Mouse (Mus musculus): ENCODE measurements around the gene Disp1. TPM values are rescaled to one million over a fixed set of nuclear protein-coding genes. Genes with fewer than 3 reads are reported as not detected.
A peak's percentile ranks its signal among the peaks of the same experiment; 100 is the strongest.

Gene Disp1
- total RNA-seq (2021), result 10 to 100 TPM; 11.5 to 12.7 TPM
- long read RNA-seq, experiment 1, full-length matches to known transcripts, result 4 of 8 reads
- long read RNA-seq, experiment 1, partial matches to known transcripts, result 4 of 8 reads
- long read RNA-seq, experiment 1, other reads (novel, unspliced or antisense), result 0 of 8 reads
- long read RNA-seq, experiment 2, full-length matches to known transcripts, result 1 of 15 reads
- long read RNA-seq, experiment 2, partial matches to known transcripts, result 13 of 15 reads
- long read RNA-seq, experiment 2, other reads (novel, unspliced or antisense), result 1 of 15 reads

GRCm38 (mm10) chr1:183220796-183221718 lies at the start of gene Disp1:
TSS of gene Disp1 (minus strand) at chr1:183221522.
- DNase-seq (ENCODE audit: low spot score in 2 of 2), result peak; percentile 74 to 79

GRCm38 (mm10) chr1:183267666-183268065 lies 46.3 kb upstream of the Disp1 start:
- no peak for DNase-seq (ENCODE audit: low spot score in 2 of 2)

- DNase-seq (ENCODE audit: low spot score in 2 of 2), result no peak
These were observed 44.7 kb upstream of the Disp1 start for GRCm38 (mm10) chr1:183265921-183266467.

GRCm38 (mm10) chr1:183264145-183265008 lies 43.1 kb upstream of the Disp1 start:
- no peak for DNase-seq (ENCODE audit: low spot score in 2 of 2)

GRCm38 (mm10) chr1:183252574-183252973 lies 31.3 kb upstream of the Disp1 start:
- no peak for DNase-seq (ENCODE audit: low spot score in 2 of 2)

GRCm38 (mm10) chr1:183251818-183252217 lies 30.5 kb upstream of the Disp1 start:
- no peak for DNase-seq (ENCODE audit: low spot score in 2 of 2)

GRCm38 (mm10) chr1:183250612-183251011 lies 29.3 kb upstream of the Disp1 start:
- no peak for DNase-seq (ENCODE audit: low spot score in 2 of 2)

GRCm38 (mm10) chr1:183248144-183248543 lies 26.8 kb upstream of the Disp1 start:
- DNase-seq (ENCODE audit: low spot score in 2 of 2), result no peak

- DNase-seq (ENCODE audit: low spot score in 2 of 2), result no peak
These were observed 22.0 kb upstream of the Disp1 start for GRCm38 (mm10) chr1:183243293-183243692.

- no peak for DNase-seq (ENCODE audit: low spot score in 2 of 2)
These were observed 16.6 kb upstream of the Disp1 start for GRCm38 (mm10) chr1:183237901-183238300.

GRCm38 (mm10) chr1:183236460-183236859 lies 15.1 kb upstream of the Disp1 start:
- no peak for DNase-seq (ENCODE audit: low spot score in 2 of 2)

- no peak for DNase-seq (ENCODE audit: low spot score in 2 of 2)
These were observed 12.4 kb upstream of the Disp1 start for GRCm38 (mm10) chr1:183233679-183234174.

- DNase-seq (ENCODE audit: low spot score in 2 of 2), result no peak
These were observed 11.8 kb upstream of the Disp1 start for GRCm38 (mm10) chr1:183232985-183233678.

- no peak for DNase-seq (ENCODE audit: low spot score in 2 of 2)
These were observed 6.1 kb upstream of the Disp1 start for GRCm38 (mm10) chr1:183227469-183227868.

GRCm38 (mm10) chr1:183219021-183219420 lies 2.3 kb downstream of the Disp1 start:
- DNase-seq (ENCODE audit: low spot score in 2 of 2), result peak in 1 of 2 experiments; percentile 27

- no peak for DNase-seq (ENCODE audit: low spot score in 2 of 2)
These were observed 4.6 kb downstream of the Disp1 start for GRCm38 (mm10) chr1:183216691-183217090.

- DNase-seq (ENCODE audit: low spot score in 2 of 2), result no peak
These were observed 5.6 kb downstream of the Disp1 start for GRCm38 (mm10) chr1:183215706-183216105.

GRCm38 (mm10) chr1:183213850-183214249 lies 7.5 kb downstream of the Disp1 start:
- no peak for DNase-seq (ENCODE audit: low spot score in 2 of 2)

- DNase-seq (ENCODE audit: low spot score in 2 of 2), result peak in 1 of 2 experiments; percentile 20
These were observed 8.5 kb downstream of the Disp1 start for GRCm38 (mm10) chr1:183212757-183213211.

GRCm38 (mm10) chr1:183210115-183210514 lies 11.2 kb downstream of the Disp1 start:
- no peak for DNase-seq (ENCODE audit: low spot score in 2 of 2)
